Mouse (Mus musculus) thymus, postnatal 25 days (tissue): ENCODE data around the gene Nav2.

Source experiments
- DNase-seq: peaks from one replicate; pipeline ENCODE4 v3.0.0; 2022

Nav2 gene

DNA sequence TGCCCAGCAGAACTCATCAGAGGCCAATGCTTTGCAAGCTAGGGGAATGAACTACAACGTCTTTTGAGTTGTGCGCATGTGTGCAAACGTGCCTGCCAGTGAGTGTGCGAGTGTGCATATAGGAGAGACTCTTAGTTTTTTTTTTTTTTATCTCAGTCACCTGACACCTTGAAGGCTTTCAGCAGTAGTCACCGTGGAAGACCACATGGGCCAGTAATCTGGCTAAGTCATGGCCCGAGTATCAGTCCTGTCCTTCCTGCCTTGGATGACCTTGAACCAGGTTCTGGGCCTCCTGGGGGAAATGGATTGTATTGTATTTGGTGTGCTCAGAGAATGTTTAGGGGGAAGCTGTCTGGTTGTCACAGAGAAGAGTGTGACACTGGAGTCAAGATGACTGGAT, 625.7 kb downstream of the Nav2 start:
- DNase-seq, result no peak

DNA sequence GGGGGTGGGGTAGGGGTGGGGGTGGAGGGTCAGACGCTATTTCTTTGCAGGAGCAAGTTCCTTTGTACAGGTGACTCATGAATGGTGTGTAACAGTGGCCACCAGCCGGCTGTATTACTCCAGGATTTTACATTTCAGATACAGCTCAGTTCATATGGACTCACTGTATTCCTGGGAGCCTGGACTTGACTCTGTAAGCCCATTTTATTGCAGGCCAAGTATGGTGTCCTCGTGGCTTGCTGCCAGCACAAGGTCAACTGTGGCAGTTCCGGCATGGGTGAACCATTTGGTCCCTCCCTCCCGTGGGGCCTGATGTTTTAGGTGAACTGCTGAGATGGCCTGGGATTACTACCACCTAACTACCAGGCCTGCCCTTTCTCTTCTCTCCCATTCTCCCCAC, 629.8 kb downstream of the Nav2 start:
- no peak for DNase-seq

DNA sequence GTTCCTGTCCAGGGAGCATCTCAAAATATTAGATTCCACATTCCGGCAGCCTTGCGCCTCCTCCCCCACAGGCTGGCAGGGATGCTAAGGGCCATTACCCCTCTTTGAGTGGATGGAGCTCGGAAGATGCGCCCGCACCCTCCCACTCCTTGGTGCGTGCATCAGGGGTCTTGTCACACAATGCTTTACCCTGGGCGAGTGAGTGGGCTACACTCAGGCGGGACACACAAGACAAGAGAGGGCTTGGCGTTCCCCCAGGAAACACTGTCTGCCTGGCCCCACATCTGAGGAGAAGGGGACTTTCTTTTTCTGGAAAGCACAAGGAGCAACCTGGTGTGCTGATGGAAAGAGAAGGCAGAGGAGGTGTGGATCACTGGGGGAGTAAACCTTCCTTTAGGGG, 631.7 kb downstream of the Nav2 start:
- DNase-seq, result no peak

GRCm38 (mm10) chr7:49542135-49542534, 633.6 kb downstream of the Nav2 start:
- DNase-seq, result no peak

GRCm38 (mm10) chr7:49544775-49545705, 636.5 kb downstream of the Nav2 start:
- no peak for DNase-seq

- no peak for DNase-seq
Measured at GRCm38 (mm10) chr7:49545706-49546097, 637.2 kb downstream of the Nav2 start.

- DNase-seq, result no peak
Measured at GRCm38 (mm10) chr7:49548397-49548796, 639.9 kb downstream of the Nav2 start.

GRCm38 (mm10) chr7:49553236-49553981, 644.9 kb downstream of the Nav2 start:
- no peak for DNase-seq

- no peak for DNase-seq
Measured at GRCm38 (mm10) chr7:49558240-49558640, 649.7 kb downstream of the Nav2 start.

- DNase-seq, result no peak
Measured at GRCm38 (mm10) chr7:49558895-49559294, 650.4 kb downstream of the Nav2 start.

DNA sequence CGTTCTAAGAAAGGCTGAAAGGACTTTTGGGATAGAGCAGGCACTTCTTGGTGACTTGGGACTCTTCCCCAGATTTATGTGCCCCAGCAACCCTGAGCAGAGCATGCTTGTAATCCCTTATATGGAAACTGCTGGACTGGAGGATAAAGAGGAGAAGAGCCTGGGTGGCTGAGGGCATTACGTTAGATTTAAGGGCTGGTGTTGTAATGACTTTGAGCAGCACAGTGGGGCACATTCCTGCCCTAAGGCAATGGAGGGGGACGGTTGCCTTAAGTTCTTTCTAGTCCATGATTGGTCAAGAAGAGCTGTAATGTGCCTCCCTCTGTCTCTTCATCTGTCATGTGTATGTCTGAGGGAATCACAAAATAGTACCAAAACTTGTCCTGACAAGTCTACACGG, 651.5 kb downstream of the Nav2 start:
- DNase-seq, result no peak

DNA sequence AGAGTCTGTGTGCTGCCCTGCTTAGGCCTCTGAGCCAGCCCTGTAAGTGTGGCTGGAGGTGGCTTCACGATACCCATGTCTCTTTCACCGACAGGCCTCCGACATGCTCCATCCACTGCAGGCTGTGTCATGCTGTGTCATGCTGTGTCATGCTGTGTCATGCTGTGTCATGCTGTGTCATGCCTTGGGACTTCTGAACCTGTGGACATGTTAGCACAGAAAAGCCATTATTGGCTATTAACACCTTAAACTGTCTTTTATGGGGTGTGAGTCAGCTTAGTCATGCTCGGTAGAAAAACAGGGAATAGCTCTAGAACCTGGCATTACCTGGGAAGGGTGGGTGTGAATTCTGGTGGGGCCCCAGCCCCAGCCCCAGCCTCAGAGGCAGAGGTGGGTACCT, 653.9 kb downstream of the Nav2 start:
- DNase-seq, result no peak

GRCm38 (mm10) chr7:49562851-49563250, 654.3 kb downstream of the Nav2 start:
- DNase-seq, result no peak

- DNase-seq, result no peak
Measured at GRCm38 (mm10) chr7:49565084-49565483, 656.6 kb downstream of the Nav2 start.

DNA sequence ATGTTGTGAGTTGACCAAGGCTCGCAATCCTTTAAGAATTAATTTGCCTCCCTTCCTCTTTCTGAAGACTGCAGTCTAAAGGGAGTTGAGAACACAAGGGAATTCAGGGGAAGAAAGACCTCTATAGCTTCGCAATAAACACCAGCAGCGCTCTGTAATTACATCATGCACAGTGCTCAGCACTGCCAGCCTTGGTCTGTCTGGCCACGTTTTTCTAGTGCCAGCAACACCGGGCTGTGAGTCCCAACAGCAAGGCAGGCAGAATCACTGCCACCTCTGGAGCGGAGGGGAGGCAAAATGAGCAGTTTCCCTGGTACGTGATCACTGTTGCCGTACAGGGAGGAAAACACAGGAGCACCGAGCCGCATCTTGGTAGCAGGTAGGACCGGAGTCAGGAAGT, 657.3 kb downstream of the Nav2 start:
- no peak for DNase-seq

- DNase-seq, result no peak
Measured at GRCm38 (mm10) chr7:49567346-49568034, 659.0 kb downstream of the Nav2 start.

GRCm38 (mm10) chr7:49569646-49570045, 661.1 kb downstream of the Nav2 start:
- DNase-seq, result no peak

- DNase-seq, result no peak
Measured at GRCm38 (mm10) chr7:49571606-49572005, 663.1 kb downstream of the Nav2 start.

GRCm38 (mm10) chr7:49575226-49575625, 666.7 kb downstream of the Nav2 start:
- no peak for DNase-seq

DNA sequence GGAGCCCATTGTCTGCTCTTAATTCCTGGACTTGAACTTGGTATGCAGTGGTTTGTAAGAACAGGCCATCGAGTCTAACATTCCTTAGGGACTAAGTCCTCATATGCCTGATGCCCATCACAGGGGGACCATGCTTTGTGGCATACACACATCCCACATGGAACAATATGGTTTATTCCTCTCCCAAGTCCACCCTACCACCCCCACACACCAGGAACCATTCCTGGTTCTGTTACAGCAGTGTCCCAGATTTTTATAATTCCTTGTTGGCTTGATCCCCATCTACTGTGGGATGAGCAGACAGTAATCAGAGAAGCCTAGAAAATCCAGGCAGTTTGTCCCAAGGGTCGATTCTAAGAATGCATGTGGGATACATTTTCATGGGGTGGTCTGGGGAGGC, 668.6 kb downstream of the Nav2 start:
- DNase-seq, result no peak

DNA sequence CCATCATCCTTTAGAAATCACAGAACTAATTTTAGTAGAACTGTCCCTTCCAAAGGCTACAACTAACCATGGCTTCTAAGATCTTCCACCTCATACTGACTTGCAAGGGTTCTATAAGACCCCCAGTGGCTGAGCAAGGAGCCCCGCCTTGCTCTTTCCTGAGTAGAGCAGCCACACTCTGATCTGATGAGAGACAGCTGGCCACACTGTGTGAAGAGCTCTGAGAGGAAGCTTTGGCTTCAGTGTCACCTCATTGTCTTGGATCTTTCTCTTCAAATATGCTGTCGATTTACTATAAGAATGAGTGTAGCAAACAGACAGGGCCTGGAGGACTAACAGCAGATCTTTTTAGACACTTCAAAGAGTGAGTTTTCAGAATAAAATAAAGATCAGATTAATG, 673.4 kb downstream of the Nav2 start:
- DNase-seq, result no peak

- no peak for DNase-seq
Measured at GRCm38 (mm10) chr7:49582551-49582950, 674.0 kb downstream of the Nav2 start.

- DNase-seq, result no peak
Measured at GRCm38 (mm10) chr7:49583176-49583575, 674.7 kb downstream of the Nav2 start.
